16 mouse cellular contexts compared by ENCODE assay signal in the genomic region with DNA sequence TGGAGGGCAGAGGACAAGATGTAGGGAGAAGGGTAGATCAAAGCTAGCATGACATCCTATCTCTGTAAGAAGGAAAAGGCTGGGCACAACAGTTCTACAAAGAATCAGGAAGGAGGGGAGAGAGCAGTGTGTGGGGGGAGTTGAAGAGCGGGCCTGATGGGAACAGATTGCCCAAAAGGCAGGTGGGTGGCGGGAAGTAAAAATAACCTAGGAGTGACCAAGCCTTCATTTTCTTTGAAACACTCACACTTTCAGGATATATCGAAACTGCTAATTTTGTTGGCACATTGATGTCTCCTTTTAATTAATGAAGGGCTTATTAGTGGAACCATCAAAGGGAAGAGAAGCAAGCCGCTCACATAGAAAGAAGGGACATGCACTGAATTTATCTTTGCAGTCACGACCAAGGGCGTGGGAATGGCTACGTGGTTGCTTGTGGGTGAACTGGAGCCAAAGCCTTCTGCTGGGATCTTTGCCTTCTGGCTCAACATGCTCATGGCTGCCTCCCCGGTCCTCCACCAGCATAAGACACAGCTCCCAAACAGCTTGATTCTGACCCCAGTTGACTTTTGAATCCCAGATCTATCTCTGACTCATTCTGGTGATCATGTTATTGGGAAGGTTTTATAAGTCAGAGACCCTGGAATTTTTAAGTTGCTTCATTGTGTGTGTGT.
DNase-seq lines count a peak whose midpoint lies in the region.
"Had no signal": no experiment of that assay in that cellular context is flagged by ENCODE, and none has a peak within 500 bp of the region (broad histone marks: within the 10 kb centered on the region; RNA-seq: fewer than 3 reads in every experiment).

No protein-coding gene starts in this region.

- peak; percentile 25 for DNase-seq in cerebellum, postnatal 14 days
- DNase-seq in cerebellum, adult 8-10 months: no peak
- DNase-seq in brain, adult 2 months (ENCODE audit: low read depth, low spot score): peak; percentile 85
- DNase-seq in layer of hippocampus, adult 9-11 months: peak; percentile 54
- DNase-seq in left cerebral cortex, postnatal 25 days (ENCODE audit: low spot score in 2 of 2): peak; percentile 65 to 92
- no peak for DNase-seq in c-Kit-positive CD71-positive TER-119-positive erythroid progenitor cells, embryonic 14.5 days (ENCODE audit: low spot score)
- no peak for DNase-seq in midbrain, embryonic 10.5 days (ENCODE audit: low spot score)
- DNase-seq in thymus, postnatal 0 days (ENCODE audit: low spot score): no peak
- DNase-seq: adrenal gland, postnatal 10 days; cerebellum, adult 2 months; lung, adult 2 months; lung, postnatal 4 days; retina, postnatal 1 day; thymus, postnatal 4 days had no signal

- 92% methylated on average over 8 of the region's 8 CpGs for WGBS in midbrain, embryonic 10.5 days

- no peaks in the 10 kb centered on the region for H3K27me3 ChIP-seq in midbrain, embryonic 10.5 days (ENCODE audit: low read depth, poor library complexity, severe bottlenecking)
- H3K27me3 ChIP-seq: CH12.LX; hindbrain, embryonic 15.5 days had no signal

- H3K4me1 ChIP-seq in midbrain, embryonic 10.5 days: no peaks in the 10 kb centered on the region
- H3K4me1 ChIP-seq: hindbrain, embryonic 15.5 days had no signal

- H3K9me3 ChIP-seq in midbrain, embryonic 10.5 days (replicated peaks): no peaks in the 10 kb centered on the region
- H3K9me3 ChIP-seq: hindbrain, embryonic 15.5 days had no signal

- H3K27ac ChIP-seq in midbrain, embryonic 10.5 days (replicated peaks): no peak overlapping the region
- H3K27ac ChIP-seq: hindbrain, embryonic 15.5 days had no signal

- intact Hi-C loops in left cerebral cortex, postnatal 25 days (cut with DNase I): loop anchor here (5.0 kb wide), 2 partner anchors 57 to 72 kb away; no protein-coding TSS in a partner anchor

- H3K4me3 ChIP-seq in midbrain, embryonic 10.5 days: no peak overlapping the region
- H3K4me3 ChIP-seq: hindbrain, embryonic 15.5 days had no signal

- no peaks in the 10 kb centered on the region for H3K36me3 ChIP-seq in midbrain, embryonic 10.5 days
- H3K36me3 ChIP-seq: hindbrain, embryonic 15.5 days had no signal

Comparison
In these comparisons a context has a peak if more than half of its experiments do, and no peak if none do; other contexts are left out.
1. DNase-seq: peak in cerebellum, postnatal 14 days (2 of 2), brain, adult 2 months (single experiment), layer of hippocampus, adult 9-11 months (single experiment) and left cerebral cortex, postnatal 25 days (2 of 2); none in cerebellum, adult 8-10 months (single experiment), c-Kit-positive CD71-positive TER-119-positive erythroid progenitor cells, embryonic 14.5 days (single experiment), midbrain, embryonic 10.5 days (single experiment) and thymus, postnatal 0 days (single experiment).